Mouse (Mus musculus): ENCODE measurements around the gene Nyap1. TPM values are rescaled to one million over a fixed set of nuclear protein-coding genes. Genes with fewer than 3 reads are reported as not detected.

The Nyap1 gene
- total RNA-seq (2021): 100 to 1,000 TPM; 116 to 119 TPM

DNA sequence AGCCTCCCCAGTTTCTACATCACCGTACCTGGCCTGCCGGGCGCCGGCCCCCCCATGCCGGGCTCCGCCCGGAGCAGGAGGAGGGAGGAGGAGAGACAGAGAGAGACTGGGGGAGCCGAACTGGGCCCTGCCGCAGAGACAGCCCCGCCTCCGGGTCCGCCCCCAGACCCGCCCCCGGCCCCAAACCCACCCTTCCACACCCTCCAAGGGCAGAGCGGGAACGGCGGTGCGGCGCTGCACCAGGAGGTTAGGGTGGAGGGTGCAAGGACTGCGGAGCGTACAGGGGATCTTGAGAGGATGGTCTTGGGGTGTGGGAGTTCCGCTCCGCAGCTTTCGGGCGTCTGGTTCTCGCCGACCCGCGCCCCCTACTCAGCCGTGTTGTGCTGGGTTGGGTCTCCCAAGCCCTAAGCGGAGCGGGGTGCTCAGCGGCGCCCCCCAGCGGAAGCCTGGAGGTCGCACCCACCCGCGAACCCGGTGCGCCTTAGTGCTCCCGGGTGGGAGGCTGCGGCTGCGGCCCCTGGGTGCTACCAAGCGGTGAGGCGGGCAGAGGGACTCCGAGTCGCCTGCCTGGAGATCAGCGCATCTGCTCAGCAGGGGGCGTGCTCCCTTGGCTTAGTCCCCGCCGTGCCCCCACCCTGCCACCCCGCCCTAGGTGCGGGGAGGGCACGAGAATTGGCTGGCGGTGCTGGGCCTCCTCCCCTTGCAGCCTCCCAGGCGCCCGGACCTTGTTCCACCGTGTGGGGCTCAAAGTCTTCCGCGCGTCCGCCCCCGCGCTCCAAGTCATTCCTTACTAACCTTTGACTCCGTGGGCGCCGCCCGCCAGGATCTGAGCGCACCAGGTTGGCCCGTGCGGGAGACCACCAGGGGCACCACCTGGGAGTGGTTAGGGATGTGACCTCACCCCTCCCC, at the start of gene Nyap1:
Gene Nyap1, minus strand, starts transcription at position 585 of the 909 bp plus-strand sequence.
- DNase-seq (ENCODE audit: extremely low spot score in 1 of 2, low spot score in 2 of 2): peak; percentile 73 to 85
- intact Hi-C loops (cut with DNase I): no loop called here

GRCm38 (mm10) chr5:137788946-137789531, 47.6 kb upstream of the Nyap1 start:
- intact Hi-C loops (cut with DNase I): no loop called here
- peak in 1 of 2 experiments; percentile 23 for DNase-seq (ENCODE audit: extremely low spot score in 1 of 2, low spot score in 2 of 2)

- intact Hi-C loops (cut with DNase I): no loop called here
- DNase-seq (ENCODE audit: extremely low spot score in 1 of 2, low spot score in 2 of 2): peak in 1 of 2 experiments; percentile 59
These were observed 46.8 kb upstream of the Nyap1 start for GRCm38 (mm10) chr5:137788171-137788570.

GRCm38 (mm10) chr5:137787151-137787928, 45.9 kb upstream of the Nyap1 start, which contains the start of the genes Mepce and Zcwpw1:
Gene Mepce, minus strand, starts transcription at chr5:137787655.
Gene Zcwpw1, plus strand, starts transcription at chr5:137787798.
- DNase-seq (ENCODE audit: extremely low spot score in 1 of 2, low spot score in 2 of 2): peak; percentile 95
- intact Hi-C loops (cut with DNase I): no loop called here

- intact Hi-C loops (cut with DNase I): no loop called here
- peak; percentile 99 for DNase-seq (ENCODE audit: extremely low spot score in 1 of 2, low spot score in 2 of 2)
These were observed 44.9 kb upstream of the Nyap1 start for GRCm38 (mm10) chr5:137786109-137786942.

DNA sequence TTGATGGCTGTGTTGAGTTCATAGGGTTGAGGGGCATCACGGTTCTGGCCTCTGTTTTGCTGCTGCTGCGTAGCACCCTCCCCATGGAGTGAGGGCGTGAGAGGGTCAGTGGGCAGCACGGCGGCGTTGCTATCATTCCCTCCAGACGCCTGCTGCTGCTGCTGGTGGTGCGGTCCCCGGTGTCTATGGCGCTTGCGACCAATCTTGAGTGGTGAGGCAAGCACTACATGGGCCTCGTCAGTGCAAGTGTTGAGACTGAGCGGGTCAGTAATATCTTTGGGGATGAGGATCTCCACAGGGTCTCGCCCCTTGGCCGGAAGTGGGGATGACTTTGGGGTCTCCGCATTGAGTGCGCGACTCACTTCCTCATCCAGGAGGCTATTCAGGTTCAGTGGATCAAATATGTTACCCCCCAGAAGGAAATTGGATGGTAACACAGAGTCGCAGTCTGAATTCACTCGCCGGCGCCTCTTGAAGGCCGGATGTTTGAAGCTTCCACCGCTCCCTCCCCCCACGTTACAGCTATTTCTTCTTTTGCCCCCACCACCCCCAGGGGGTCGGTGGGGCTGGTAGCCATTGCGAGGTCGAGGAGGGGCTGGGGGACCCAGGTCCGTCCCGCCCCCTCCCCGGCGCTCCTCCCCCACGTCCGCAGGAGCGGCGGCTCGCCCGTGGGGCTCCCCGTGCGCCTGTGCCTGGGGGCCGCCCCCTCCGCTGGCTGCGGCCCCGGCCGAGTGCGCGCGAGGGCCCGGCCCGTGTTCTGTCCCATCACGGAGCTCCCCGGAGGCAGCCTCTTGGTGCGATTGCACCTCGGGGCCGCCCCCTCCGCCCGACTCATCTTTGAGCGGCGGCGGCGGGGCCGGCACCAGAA, 44.0 kb upstream of the Nyap1 start:
- peak in 1 of 2 experiments; percentile 81 for DNase-seq (ENCODE audit: extremely low spot score in 1 of 2, low spot score in 2 of 2)
- intact Hi-C loops (cut with DNase I): no loop called here

- peak in 1 of 2 experiments; percentile 38 for DNase-seq (ENCODE audit: extremely low spot score in 1 of 2, low spot score in 2 of 2)
- intact Hi-C loops (cut with DNase I): no loop called here
These were observed 43.1 kb upstream of the Nyap1 start for GRCm38 (mm10) chr5:137784546-137784945.

DNA sequence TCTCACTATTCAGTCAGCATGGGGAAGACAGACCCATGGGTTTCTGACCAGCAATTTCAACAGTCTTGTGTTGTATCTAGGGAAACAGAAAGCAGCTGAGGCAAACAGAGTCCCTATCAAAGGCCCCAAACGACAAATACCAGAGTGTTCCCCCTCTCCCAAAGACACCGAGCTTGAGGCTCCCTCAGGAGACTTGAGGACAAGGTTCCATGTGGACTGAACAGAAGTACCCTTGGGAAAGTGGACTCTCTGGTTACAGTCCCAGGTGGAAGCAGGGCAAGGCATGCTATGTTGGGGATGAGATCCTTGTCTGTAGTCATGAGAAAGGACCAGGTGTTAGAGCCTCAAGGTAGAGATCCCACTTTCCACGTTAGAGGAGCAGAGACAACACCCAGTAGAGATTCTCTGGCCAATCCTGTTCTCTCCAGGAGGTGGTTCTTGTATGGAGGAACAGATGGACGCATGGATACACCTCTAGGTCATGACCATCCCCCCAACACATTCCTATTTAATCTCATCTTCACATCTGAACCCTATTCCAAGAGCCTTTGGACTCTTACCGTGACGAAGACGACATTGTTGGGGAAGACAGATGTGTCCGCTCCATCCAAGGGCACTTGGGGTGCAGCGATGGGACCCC, 42.6 kb upstream of the Nyap1 start:
- intact Hi-C loops (cut with DNase I): no loop called here
- no peak for DNase-seq (ENCODE audit: extremely low spot score in 1 of 2, low spot score in 2 of 2)

DNA sequence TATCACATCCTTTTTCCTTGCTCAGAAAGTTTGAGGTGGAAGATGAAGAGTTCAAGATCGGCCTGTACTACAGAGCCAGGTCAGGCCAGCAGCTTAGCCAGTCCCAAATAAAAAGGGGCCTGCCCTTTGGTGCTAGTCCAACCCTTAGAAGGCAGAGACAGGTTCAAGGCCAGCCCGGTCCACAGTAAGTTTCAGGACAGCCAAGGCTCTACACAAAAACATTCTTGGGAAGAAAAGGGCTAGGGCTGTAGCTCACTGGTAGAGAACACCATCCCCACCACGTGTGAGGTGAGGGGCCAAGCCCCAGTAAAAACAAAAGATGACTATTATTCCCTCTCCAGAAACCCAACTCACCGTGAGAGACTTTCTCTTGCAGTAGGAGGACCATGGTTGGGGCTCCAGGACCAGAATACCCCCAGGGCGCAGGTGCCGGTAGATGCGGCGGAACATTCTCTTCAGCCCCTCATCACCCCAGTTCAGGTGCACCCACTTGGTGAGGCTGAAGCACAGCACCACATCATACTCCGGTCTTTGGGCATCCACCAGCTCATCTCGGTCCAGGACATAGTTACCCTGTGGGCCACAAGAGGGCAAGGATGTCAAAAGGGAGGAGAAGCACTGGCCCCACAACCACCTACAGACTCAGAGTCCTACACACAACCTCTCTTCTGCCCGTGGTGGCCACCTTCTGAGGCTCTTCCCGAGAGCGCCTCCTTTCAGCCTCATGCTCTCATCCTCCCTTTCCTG, 41.5 kb upstream of the Nyap1 start:
- no peak for DNase-seq (ENCODE audit: extremely low spot score in 1 of 2, low spot score in 2 of 2)
- intact Hi-C loops (cut with DNase I): no loop called here

DNA sequence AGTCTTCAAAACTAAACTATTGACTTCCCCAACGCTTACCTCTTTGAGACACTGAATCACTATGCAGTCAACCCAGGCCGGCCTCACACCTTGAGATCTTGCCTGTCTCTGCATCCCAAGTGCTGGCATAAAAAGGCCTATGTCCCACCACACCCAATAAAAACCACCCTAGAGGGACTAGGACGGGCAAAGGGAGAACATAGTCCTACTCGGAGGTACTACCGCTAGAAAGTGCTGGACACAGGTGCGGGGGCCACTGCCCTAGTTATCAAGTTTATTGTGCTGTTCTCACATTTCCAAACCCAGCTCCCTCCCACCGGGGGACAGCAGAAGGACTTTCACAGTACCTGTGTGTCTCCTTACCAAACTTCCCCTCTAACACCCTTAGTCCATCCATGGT, 40.3 kb upstream of the Nyap1 start:
- intact Hi-C loops (cut with DNase I): no loop called here
- DNase-seq (ENCODE audit: extremely low spot score in 1 of 2, low spot score in 2 of 2): no peak

GRCm38 (mm10) chr5:137779053-137779933, 37.9 kb upstream of the Nyap1 start:
- intact Hi-C loops (cut with DNase I): no loop called here
- peak in 1 of 2 experiments; percentile 66 for DNase-seq (ENCODE audit: extremely low spot score in 1 of 2, low spot score in 2 of 2)

DNA sequence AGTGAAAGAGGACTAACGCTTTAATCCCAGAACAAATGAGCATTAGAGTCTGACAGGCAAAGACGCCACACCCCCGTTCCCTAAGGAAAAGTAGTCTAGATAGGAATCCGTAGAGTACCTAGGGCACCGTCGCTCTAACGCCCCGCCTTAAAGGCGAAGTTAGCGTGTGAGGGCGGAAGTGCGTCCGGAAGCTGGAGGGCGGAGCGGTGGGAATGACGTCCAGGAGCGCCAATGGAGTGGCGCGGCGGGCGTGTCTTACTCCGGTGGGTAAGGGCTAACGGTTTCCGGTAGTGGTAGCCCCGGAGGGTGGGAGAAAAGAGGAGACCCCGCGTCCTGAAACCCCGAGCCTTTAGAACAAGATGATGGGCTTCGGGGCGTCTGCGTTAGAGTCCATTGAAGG, 37.2 kb upstream of the Nyap1 start, which contains the start of gene Ppp1r35:
Gene Ppp1r35, plus strand, starts transcription at position 215 of the 400 bp plus-strand sequence.
- peak; percentile 95 to 97 for DNase-seq (ENCODE audit: extremely low spot score in 1 of 2, low spot score in 2 of 2)
- intact Hi-C loops (cut with DNase I): no loop called here

- DNase-seq (ENCODE audit: extremely low spot score in 1 of 2, low spot score in 2 of 2): no peak
- intact Hi-C loops (cut with DNase I): no loop called here
These were observed 35.9 kb upstream of the Nyap1 start for GRCm38 (mm10) chr5:137777267-137777845.

DNA sequence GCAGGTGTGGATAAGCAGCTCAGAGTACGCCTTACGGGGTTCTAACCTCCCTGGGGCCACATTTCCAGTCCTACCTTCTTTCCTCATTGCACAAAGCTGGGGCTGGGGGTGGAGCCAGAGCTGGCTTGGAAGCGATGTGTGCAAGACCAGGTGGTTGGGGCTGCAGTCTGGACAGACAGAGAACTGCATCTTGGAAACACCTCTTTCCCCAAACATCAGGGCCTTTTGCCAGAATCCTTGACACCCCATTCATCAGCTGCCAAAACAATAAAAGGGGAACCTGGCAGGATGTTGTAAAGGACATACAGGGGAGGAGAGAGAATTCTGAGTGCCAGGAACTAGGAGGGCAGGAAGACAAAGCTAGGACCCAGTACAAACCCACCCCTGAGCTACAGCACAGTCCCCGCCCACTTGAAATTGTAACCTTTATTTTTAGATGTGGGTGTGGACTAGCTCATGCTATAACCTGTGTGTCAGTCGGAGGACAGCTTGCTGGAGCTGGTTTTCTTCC, 35.1 kb upstream of the Nyap1 start:
- intact Hi-C loops (cut with DNase I): no loop called here
- DNase-seq (ENCODE audit: extremely low spot score in 1 of 2, low spot score in 2 of 2): peak in 1 of 2 experiments; percentile 49

Measured in left cerebral cortex, postnatal 10 days (tissue).